Mouse (Mus musculus) neutrophil, adult 83 days (primary cell): ENCODE measurements around the gene Krtap31-1. TPM values are rescaled to one million over a fixed set of nuclear protein-coding genes. Genes with fewer than 3 reads are reported as not detected.

Experiments used
- total RNA-seq, 2 experiments: library from RNA; stranded (reverse); gene quantifications; one replicate each; pipeline ENCODE4 v1.2.4; 2023

The Krtap31-1 gene
- not detected for total RNA-seq

GRCm38 (mm10) chr11:99907620-99908019, at the start of gene Krtap31-1:
Krtap31-1 (plus strand) TSS chr11:99907920.

DNA sequence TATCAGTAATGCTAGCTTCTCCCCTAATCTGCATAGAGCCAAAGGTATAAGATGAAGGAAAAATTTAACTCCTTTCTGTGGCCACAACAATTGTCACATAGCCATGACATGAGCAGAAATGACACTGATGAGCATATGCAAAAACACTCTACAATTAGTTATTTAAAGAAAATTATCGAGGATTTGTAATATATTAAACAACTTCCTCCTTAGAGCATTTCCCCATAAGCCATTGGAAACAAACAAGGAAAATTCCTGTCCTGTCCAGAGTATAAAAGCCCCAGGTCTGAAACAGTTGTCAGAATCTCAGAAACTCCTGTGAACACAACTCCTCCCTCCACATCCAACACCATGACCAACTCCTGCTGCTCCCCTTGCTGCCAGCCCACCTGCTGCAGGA, 43.5 kb upstream of the Krtap31-1 start, which contains the start of gene Gm11559:
Gene Gm11559, plus strand, starts transcription at position 301 of the 400 bp plus-strand sequence.

GRCm38 (mm10) chr11:99873089-99873488, 34.6 kb upstream of the Krtap31-1 start, which contains the start of gene Krtap9-1:
Krtap9-1 (plus strand) TSS chr11:99873389.

GRCm38 (mm10) chr11:99878887-99879286, 28.8 kb upstream of the Krtap31-1 start, which contains the start of gene Gm11567:
Gm11567 (plus strand) TSS chr11:99879187.

GRCm38 (mm10) chr11:99914451-99914850, 6.7 kb downstream of the Krtap31-1 start, which contains the start of gene Gm11565:
Gm11565 (plus strand) TSS chr11:99914751.

DNA sequence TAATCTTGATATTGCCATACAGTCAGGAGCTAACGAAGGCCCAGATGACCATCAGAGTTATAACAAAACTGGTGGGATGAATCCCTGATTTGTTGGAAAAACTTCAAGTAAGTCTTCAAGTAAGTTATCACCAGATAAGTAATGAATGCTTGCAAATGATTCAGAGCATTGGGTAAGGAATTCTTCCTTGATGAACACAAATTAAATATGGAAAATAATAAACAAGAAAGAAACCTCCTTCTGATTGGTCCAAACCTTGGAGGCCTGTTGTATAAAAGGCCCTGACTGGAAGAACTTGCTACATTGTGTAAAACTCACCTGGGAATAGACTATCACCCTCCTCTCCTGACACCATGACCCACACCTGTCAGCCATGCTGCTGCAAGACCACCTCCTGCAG, 28.3 kb downstream of the Krtap31-1 start, which contains the start of gene Krtap31-2:
Gene Krtap31-2, plus strand, starts transcription at position 301 of the 400 bp plus-strand sequence.

DNA sequence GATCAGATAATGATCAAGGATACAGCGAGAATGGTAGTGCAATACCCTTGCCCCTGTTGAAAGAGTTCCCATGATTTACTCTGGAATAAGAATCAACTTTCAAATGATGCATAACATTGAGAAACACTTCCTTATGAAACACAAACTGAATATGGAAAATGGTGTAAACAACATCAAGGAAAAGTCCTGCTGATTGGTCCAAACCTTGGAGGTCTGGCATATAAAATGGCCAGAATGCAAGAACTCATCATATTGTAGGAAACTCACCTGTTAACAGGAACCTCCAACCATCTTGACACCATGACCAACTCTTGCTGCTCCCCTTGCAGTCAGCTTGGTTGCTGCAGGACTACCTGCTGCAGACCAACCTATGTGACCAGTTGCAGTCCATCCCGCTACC, 40.5 kb downstream of the Krtap31-1 start, which contains the start of gene Krtap9-5:
Gene Krtap9-5, plus strand, starts transcription at position 301 of the 400 bp plus-strand sequence.

Other genes starting within 250 kb of the Krtap31-1 start
- not detected for gene Gm11563, start 249.0 kb upstream of the Krtap31-1 start, total RNA-seq
- gene Krtap4-6, start 242.0 kb upstream of the Krtap31-1 start, total RNA-seq, result not detected
- not detected for gene Gm14190, start 217.2 kb upstream of the Krtap31-1 start, total RNA-seq
- not detected for gene Gm14180, start 173.6 kb upstream of the Krtap31-1 start, total RNA-seq
- not detected for gene Gm11595, start 135.0 kb upstream of the Krtap31-1 start, total RNA-seq
- not detected for gene Krtap4-8, start 127.2 kb upstream of the Krtap31-1 start, total RNA-seq
- gene Krtap4-9, start 122.7 kb upstream of the Krtap31-1 start, total RNA-seq, result not detected
- gene Gm11596, start 114.5 kb upstream of the Krtap31-1 start, total RNA-seq, result not detected
- not detected for gene Gm11569, start 109.0 kb upstream of the Krtap31-1 start, total RNA-seq
- not detected for gene Gm11554, start 103.5 kb upstream of the Krtap31-1 start, total RNA-seq
- gene Krtap4-13, start 98.0 kb upstream of the Krtap31-1 start, total RNA-seq, result not detected
- not detected for gene Gm11564, start 92.3 kb upstream of the Krtap31-1 start, total RNA-seq
- not detected for gene 2300003K06Rik, start 69.9 kb upstream of the Krtap31-1 start, total RNA-seq
- gene Krtap4-16, start 56.3 kb upstream of the Krtap31-1 start, total RNA-seq, result not detected
- not detected for gene Gm11568, start 50.0 kb upstream of the Krtap31-1 start, total RNA-seq
- not detected for gene Gm11559, start 43.4 kb upstream of the Krtap31-1 start, total RNA-seq
- not detected for gene Krtap9-1, start 34.5 kb upstream of the Krtap31-1 start, total RNA-seq
- not detected for gene Gm11567, start 28.7 kb upstream of the Krtap31-1 start, total RNA-seq
- gene Gm11565, start 6.8 kb downstream of the Krtap31-1 start, total RNA-seq, result not detected
- gene Krtap31-2, start 28.4 kb downstream of the Krtap31-1 start, total RNA-seq, result not detected
- not detected for gene Krtap9-5, start 40.6 kb downstream of the Krtap31-1 start, total RNA-seq
- gene Krtap29-1, start 71.1 kb downstream of the Krtap31-1 start, total RNA-seq, result not detected
- not detected for gene Krtap16-1, start 78.7 kb downstream of the Krtap31-1 start, total RNA-seq
- not detected for gene Krtap17-1, start 86.1 kb downstream of the Krtap31-1 start, total RNA-seq
- gene Krt33a, start 108.3 kb downstream of the Krtap31-1 start, total RNA-seq, result not detected
- not detected for gene Krt33b, start 121.9 kb downstream of the Krtap31-1 start, total RNA-seq
- not detected for gene Krt34, start 133.6 kb downstream of the Krtap31-1 start, total RNA-seq
- not detected for gene Krt31, start 142.6 kb downstream of the Krtap31-1 start, total RNA-seq
- gene Krt32, start 180.3 kb downstream of the Krtap31-1 start, total RNA-seq, result not detected
- gene Krt35, start 188.3 kb downstream of the Krtap31-1 start, total RNA-seq, result not detected
- gene Krt36, start 197.7 kb downstream of the Krtap31-1 start, total RNA-seq, result not detected
- gene Krt13, start 213.6 kb downstream of the Krtap31-1 start, total RNA-seq, result not detected
- gene Krt15, start 228.0 kb downstream of the Krtap31-1 start, total RNA-seq, result not detected
- gene Krt19, start 240.7 kb downstream of the Krtap31-1 start, total RNA-seq, result not detected